Mouse (Mus musculus): ENCODE data around the gene Rnf7. TPM values are rescaled to one million over a fixed set of nuclear protein-coding genes. Genes with fewer than 3 reads are reported as not detected.

Gene Rnf7
- polyA plus RNA-seq, 1 experiment: not detected

- no peak overlapping the region for H3K4me3 ChIP-seq (ENCODE audit: insufficient read depth, low read depth, low read length)
- peaks cover 11% of the 10 kb centered on the region for H3K4me1 ChIP-seq (ENCODE audit: control insufficient read depth, insufficient read depth, low read length)
- no peak overlapping the region for H3K27ac ChIP-seq (ENCODE audit: insufficient read depth, low read depth, low read length)
- no peak for TF ChIP-seq POLR2A (IDR thresholded peaks at IDR 0.05; ENCODE audit: insufficient read depth, low read depth, low read length)
- TF ChIP-seq CTCF (IDR thresholded peaks at IDR 0.05; ENCODE audit: insufficient read depth, low read depth, low read length): no peak
- 85% methylated on average over 3 of the region's 3 CpGs for WGBS
These were observed 45.9 kb downstream of the Rnf7 start for GRCm38 (mm10) chr9:96432575-96432974.

- H3K27ac ChIP-seq (ENCODE audit: insufficient read depth, low read depth, low read length): no peak overlapping the region
- TF ChIP-seq CTCF (IDR thresholded peaks at IDR 0.05; ENCODE audit: insufficient read depth, low read depth, low read length) (no peak), POLR2A (IDR thresholded peaks at IDR 0.05; ENCODE audit: insufficient read depth, low read depth, low read length) (no peak)
- WGBS: 72% methylated on average over 3 of the region's 3 CpGs
- H3K4me1 ChIP-seq (ENCODE audit: control insufficient read depth, insufficient read depth, low read length): peaks cover 2% of the 10 kb centered on the region; the same call in 1 of the 2 replicates
- no peak overlapping the region for H3K4me3 ChIP-seq (ENCODE audit: insufficient read depth, low read depth, low read length)
These were observed 47.4 kb downstream of the Rnf7 start for GRCm38 (mm10) chr9:96431081-96431480.

- TF ChIP-seq POLR2A (IDR thresholded peaks at IDR 0.05; ENCODE audit: insufficient read depth, low read depth, low read length) (no peak), CTCF (IDR thresholded peaks at IDR 0.05; ENCODE audit: insufficient read depth, low read depth, low read length) (no peak)
- H3K4me1 ChIP-seq (ENCODE audit: control insufficient read depth, insufficient read depth, low read length): no peaks in the 10 kb centered on the region; the same call in 1 of the 2 replicates
- no peak overlapping the region for H3K27ac ChIP-seq (ENCODE audit: insufficient read depth, low read depth, low read length)
- WGBS: 58% methylated on average over 17 of the region's 17 CpGs
- H3K4me3 ChIP-seq (ENCODE audit: insufficient read depth, low read depth, low read length): no peak overlapping the region
These were observed 50.0 kb downstream of the Rnf7 start for GRCm38 (mm10) chr9:96428336-96429046.

- Histone ChIP-seq H3K27ac (ENCODE audit: insufficient read depth, low read depth, low read length) (no peak overlapping the region), H3K4me3 (ENCODE audit: insufficient read depth, low read depth, low read length) (no peak overlapping the region), H3K4me1 (ENCODE audit: control insufficient read depth, insufficient read depth, low read length) (no peaks in the 10 kb centered on the region; the same call in 1 of the 2 replicates)
- TF ChIP-seq POLR2A (IDR thresholded peaks at IDR 0.05; ENCODE audit: insufficient read depth, low read depth, low read length) (no peak), CTCF (IDR thresholded peaks at IDR 0.05; ENCODE audit: insufficient read depth, low read depth, low read length) (no peak)
- 67% methylated on average over 8 of the region's 8 CpGs for WGBS
These were observed 54.4 kb downstream of the Rnf7 start for GRCm38 (mm10) chr9:96424027-96424426.

Other genes starting within 250 kb of the Rnf7 start
- not detected in 2 replicates for gene Atp1b3, start 114.2 kb downstream of the Rnf7 start, polyA plus RNA-seq (2012; ENCODE audit: insufficient read depth, insufficient read length, low replicate concordance, missing spikeins)
- not detected in 2 replicates for gene Gm28729, start 46.6 kb upstream of the Rnf7 start, polyA plus RNA-seq (2012; ENCODE audit: insufficient read depth, insufficient read length, low replicate concordance, missing spikeins)
- not detected in 2 replicates for gene Rasa2, start 152.9 kb upstream of the Rnf7 start, polyA plus RNA-seq (2012; ENCODE audit: insufficient read depth, insufficient read length, low replicate concordance, missing spikeins)